Mouse (Mus musculus): ENCODE measurements at regions not wholly inside any gene's neighbourhood (a gene's known extent, or its start where the extent isn't known, plus 50 kb on each side); places are given as distances from the start of the nearest gene placed in this dataset.

DNA sequence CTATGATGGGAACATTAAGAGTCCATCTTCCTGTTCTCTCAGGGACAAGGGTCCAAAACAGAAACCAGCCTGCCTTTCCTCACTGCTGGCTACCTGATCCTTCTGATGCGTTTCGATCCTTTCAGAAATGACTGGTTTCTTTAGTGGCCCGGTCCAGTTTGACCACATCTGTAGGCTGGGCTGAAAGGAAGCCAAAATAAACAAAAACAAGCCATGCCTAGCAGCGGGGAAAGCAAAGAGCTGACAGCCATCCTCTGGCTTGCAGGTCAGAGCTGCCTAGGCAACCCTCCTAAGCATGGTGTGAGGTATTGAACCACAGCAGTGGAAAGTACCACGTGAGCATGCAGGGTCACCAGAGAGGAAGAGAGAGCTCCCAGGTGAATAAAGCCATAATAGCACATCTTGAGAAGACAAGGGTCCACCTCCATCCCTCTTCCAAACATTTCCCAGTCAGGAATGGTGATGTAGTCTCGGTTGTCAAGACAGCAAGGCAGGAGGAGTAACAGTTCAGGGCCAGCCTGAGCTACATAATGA is 146.6 kb downstream of the Rybp start:
- Histone ChIP-seq H3K27me3 (ENCODE audit: control insufficient read depth in 1 of 2, insufficient read depth in 2 of 2, low read length in 2 of 2) (no peaks in the 10 kb centered on the region), H3K9me3 (replicated peaks; ENCODE audit: insufficient read depth, low read length) (no peaks in the 10 kb centered on the region), H3K9ac (ENCODE audit: control insufficient read depth, low read depth, low read length, poor library complexity, severe bottlenecking) (no peak overlapping the region), H3K36me3 (ENCODE audit: control insufficient read depth in 1 of 2, insufficient read depth in 2 of 2, low read length in 2 of 2) (peaks cover 0 to 13% of the 10 kb centered on the region in 2 experiments; a peak in 2 of 4 replicates), H3K4me1 (ENCODE audit: control insufficient read depth in 1 of 2, insufficient read depth in 2 of 2, low read length in 2 of 2) (peaks cover 6 to 22% of the 10 kb centered on the region in 2 experiments), H3K79me2 (ENCODE audit: control insufficient read depth, insufficient read depth, low read length, poor library complexity) (no peaks in the 10 kb centered on the region), H3K27ac (ENCODE audit: control insufficient read depth, low read depth, low read length) (no peak overlapping the region), H3K4me3 (ENCODE audit: control insufficient read depth in 1 of 2, insufficient read depth in 1 of 2, low read depth in 2 of 2, low read length in 2 of 2) (no peak overlapping the region)
- no peak for DNase-seq (ENCODE audit: low read depth, low spot score)
- TF ChIP-seq MEF2A (IDR thresholded peaks at IDR 0.05; ENCODE audit: extremely low read depth, insufficient replicate concordance, low read depth, low read length, poor library complexity, severe bottlenecking) (no peak), MXI1 (IDR thresholded peaks at IDR 0.05; ENCODE audit: low read depth, low read length) (no peak), CHD2 (IDR thresholded peaks at IDR 0.05; ENCODE audit: low read length) (no peak), MYC (IDR thresholded peaks at IDR 0.05; ENCODE audit: low read depth, low read length) (no peak), TBP (IDR thresholded peaks at IDR 0.05; ENCODE audit: low read depth, low read length) (no peak), ELF1 (IDR thresholded peaks at IDR 0.05; ENCODE audit: low read depth, low read length) (no peak), ZKSCAN1 (IDR thresholded peaks at IDR 0.05; ENCODE audit: low read depth, low read length) (no peak), USF2 (IDR thresholded peaks at IDR 0.05; ENCODE audit: borderline replicate concordance in 1 of 2, insufficient read depth in 1 of 2, low read depth in 1 of 2, low read length in 2 of 2) (no peak), JUND (IDR thresholded peaks at IDR 0.05; ENCODE audit: low read depth, low read length) (no peak), CTCF (IDR thresholded peaks at IDR 0.05 in 2 of 3, conservative IDR thresholded peaks at IDR 0.05 in 1 of 3; ENCODE audit: control insufficient read depth in 1 of 3, insufficient read depth in 1 of 3, low read depth in 2 of 3, low read length in 3 of 3, poor library complexity in 1 of 3, severe bottlenecking in 1 of 3) (no peak), SMC3 (IDR thresholded peaks at IDR 0.05; ENCODE audit: low read depth, low read length) (no peak), ZC3H11A (IDR thresholded peaks at IDR 0.05; ENCODE audit: low read depth, low read length) (no peak), NRF1 (IDR thresholded peaks at IDR 0.05; ENCODE audit: insufficient read depth, low read depth, low read length, poor library complexity, severe bottlenecking) (no peak)

GRCm38 (mm10) chr6:100139809-100140208 is 147.5 kb downstream of the Rybp start:
- H3K4me3 ChIP-seq (ENCODE audit: control insufficient read depth in 1 of 2, insufficient read depth in 1 of 2, low read depth in 2 of 2, low read length in 2 of 2), result no peak overlapping the region
- no peaks in the 10 kb centered on the region for H3K79me2 ChIP-seq (ENCODE audit: control insufficient read depth, insufficient read depth, low read length, poor library complexity)
- H3K9ac ChIP-seq (ENCODE audit: control insufficient read depth, low read depth, low read length, poor library complexity, severe bottlenecking), result no peak overlapping the region
- no peaks in the 10 kb centered on the region for H3K9me3 ChIP-seq (replicated peaks; ENCODE audit: insufficient read depth, low read length)
- H3K27ac ChIP-seq (ENCODE audit: control insufficient read depth, low read depth, low read length), result no peak overlapping the region
- peaks cover 2 to 15% of the 10 kb centered on the region in 2 experiments for H3K4me1 ChIP-seq (ENCODE audit: control insufficient read depth in 1 of 2, insufficient read depth in 2 of 2, low read length in 2 of 2)
- H3K27me3 ChIP-seq (ENCODE audit: control insufficient read depth in 1 of 2, insufficient read depth in 2 of 2, low read length in 2 of 2), result no peaks in the 10 kb centered on the region
- no peak for DNase-seq (ENCODE audit: low read depth, low spot score)
- peaks cover 0 to 8% of the 10 kb centered on the region in 2 experiments; a peak in 2 of 4 replicates for H3K36me3 ChIP-seq (ENCODE audit: control insufficient read depth in 1 of 2, insufficient read depth in 2 of 2, low read length in 2 of 2)
- TF ChIP-seq NELFE (IDR thresholded peaks at IDR 0.05; ENCODE audit: low read depth, low read length) (no peak), CHD1 (IDR thresholded peaks at IDR 0.05; ENCODE audit: low read depth, low read length) (no peak), RAD21 (IDR thresholded peaks at IDR 0.05; ENCODE audit: low read depth, low read length) (no peak), GABPA (IDR thresholded peaks at IDR 0.05; ENCODE audit: low read depth, low read length) (no peak), POLR2AphosphoS5 (IDR thresholded peaks at IDR 0.05; ENCODE audit: borderline replicate concordance, low read depth, low read length) (no peak), E2F4 (IDR thresholded peaks at IDR 0.05; ENCODE audit: borderline replicate concordance, low read depth, low read length) (no peak), MAFK (IDR thresholded peaks at IDR 0.05; ENCODE audit: borderline replicate concordance, low read depth, low read length) (no peak), MXI1 (IDR thresholded peaks at IDR 0.05; ENCODE audit: low read depth, low read length) (no peak), BHLHE40 (IDR thresholded peaks at IDR 0.05; ENCODE audit: borderline replicate concordance, low read depth, low read length) (no peak), SMC3 (IDR thresholded peaks at IDR 0.05; ENCODE audit: low read depth, low read length) (no peak), ZC3H11A (IDR thresholded peaks at IDR 0.05; ENCODE audit: low read depth, low read length) (no peak), CHD2 (IDR thresholded peaks at IDR 0.05; ENCODE audit: low read length) (no peak), POLR2AphosphoS2 (IDR thresholded peaks at IDR 0.05; ENCODE audit: low read length) (no peak), MAZ (IDR thresholded peaks at IDR 0.05; ENCODE audit: low read depth, low read length) (no peak), UBTF (IDR thresholded peaks at IDR 0.05; ENCODE audit: borderline replicate concordance, insufficient read depth, low read depth, low read length) (no peak), ELF1 (IDR thresholded peaks at IDR 0.05; ENCODE audit: low read depth, low read length) (no peak), MYC (IDR thresholded peaks at IDR 0.05; ENCODE audit: low read depth, low read length) (no peak), EP300 (IDR thresholded peaks at IDR 0.05; ENCODE audit: low read depth in 1 of 2, low read length in 2 of 2) (no peak), TCF12 (IDR thresholded peaks at IDR 0.05; ENCODE audit: low read depth, low read length) (no peak)

All from MEL (cell line).